Mouse (Mus musculus) ES-Bruce4 (cell line): ENCODE data around the gene Irf2bpl. TPM values are rescaled to one million over a fixed set of nuclear protein-coding genes. Genes with fewer than 3 reads are reported as not detected.

Source experiments
- H3K27ac ChIP-seq: 2 replicates; pipeline ENCODE4 v1.5.1; 2012; ENCODE audit warnings: low read length, inconsistent platforms; ENCODE audit not compliant: insufficient read depth
- H3K27me3 ChIP-seq: 2 replicates; pipeline ENCODE4 v1.6.1; 2012; ENCODE audit warnings: mild to moderate bottlenecking, low read length, inconsistent platforms; ENCODE audit not compliant: control insufficient read depth, poor library complexity, insufficient read depth, severe bottlenecking
- H3K36me3 ChIP-seq: 2 replicates; pipeline ENCODE4 v1.6.1; 2012; ENCODE audit warnings: inconsistent platforms, mild to moderate bottlenecking, low read length, moderate library complexity; ENCODE audit not compliant: control insufficient read depth, poor library complexity, insufficient read depth, severe bottlenecking
- H3K4me1 ChIP-seq: one replicate; pipeline ENCODE4 v1.8.1; 2011; ENCODE audit warnings: low read length; ENCODE audit not compliant: control insufficient read depth, insufficient read depth
- H3K4me3 ChIP-seq: 2 replicates; pipeline ENCODE4 v1.5.1; 2011; ENCODE audit warnings: low read depth, mild to moderate bottlenecking, low read length
- H3K9ac ChIP-seq: 2 replicates; pipeline ENCODE4 v1.6.1; 2012; ENCODE audit warnings: low read depth, mild to moderate bottlenecking, inconsistent platforms; ENCODE audit not compliant: poor library complexity, severe bottlenecking
- H3K9me3 ChIP-seq: replicated peaks from 2 replicates; pipeline ENCODE4 v1.6.1; 2012; ENCODE audit warnings: mild to moderate bottlenecking, low read length, inconsistent platforms; ENCODE audit not compliant: control insufficient read depth, poor library complexity, insufficient read depth, severe bottlenecking
- CTCF ChIP-seq: IDR thresholded peaks from one replicate; pipeline ENCODE4 v1.8.1; 2011; ENCODE audit warnings: low read depth, low read length
- EP300 ChIP-seq: IDR thresholded peaks from 2 replicates; pipeline ENCODE4 v1.6.1; 2011; ENCODE audit warnings: low read depth, low read length; ENCODE audit not compliant: insufficient read depth
- POLR2A ChIP-seq: IDR thresholded peaks from one replicate; pipeline ENCODE4 v1.8.1; 2011; ENCODE audit warnings: low read length; ENCODE audit not compliant: insufficient read depth
- polyA plus RNA-seq: library from polyadenylated mRNA; stranded (reverse); fragments of >200 nt; gene quantifications from 2 replicates; pipeline ENCODE4 v1.2.4, GENCODE M21; 2011; ENCODE audit warnings: low read depth; ENCODE audit not compliant: missing spikeins, insufficient read depth, insufficient read length

Irf2bpl gene
- polyA plus RNA-seq, 1 experiment, result 37.9 TPM

GRCm38 (mm10) chr12:86889103-86889644 is 4.6 kb upstream of the Irf2bpl start:
- Histone ChIP-seq H3K9ac (peak overlapping the region; percentile 43), H3K27me3 (no peaks in the 10 kb centered on the region), H3K36me3 (no peaks in the 10 kb centered on the region), H3K27ac (peak overlapping the region; percentile 99), H3K4me1 (peaks cover 8% of the 10 kb centered on the region), H3K4me3 (peak overlapping the region; percentile 25), H3K9me3 (no peaks in the 10 kb centered on the region)
- TF ChIP-seq CTCF, result no peak
- TF ChIP-seq POLR2A, result no peak
- TF ChIP-seq EP300, result no peak

- Histone ChIP-seq H3K9ac (peak overlapping the region; percentile 43), H3K27me3 (no peaks in the 10 kb centered on the region), H3K27ac (peak overlapping the region; percentile 99), H3K9me3 (no peaks in the 10 kb centered on the region), H3K36me3 (peaks cover 1% of the 10 kb centered on the region; the same call in 1 of the 2 replicates), H3K4me3 (peak overlapping the region; percentile 52), H3K4me1 (peaks cover 7% of the 10 kb centered on the region)
- TF ChIP-seq POLR2A (no peak), CTCF (peak; percentile 40), EP300 (0 out of 2 replicates have a peak, but pooled peaks have one; percentile 49)
Observed at GRCm38 (mm10) chr12:86888130-86889069, 3.8 kb upstream of the Irf2bpl start.

DNA sequence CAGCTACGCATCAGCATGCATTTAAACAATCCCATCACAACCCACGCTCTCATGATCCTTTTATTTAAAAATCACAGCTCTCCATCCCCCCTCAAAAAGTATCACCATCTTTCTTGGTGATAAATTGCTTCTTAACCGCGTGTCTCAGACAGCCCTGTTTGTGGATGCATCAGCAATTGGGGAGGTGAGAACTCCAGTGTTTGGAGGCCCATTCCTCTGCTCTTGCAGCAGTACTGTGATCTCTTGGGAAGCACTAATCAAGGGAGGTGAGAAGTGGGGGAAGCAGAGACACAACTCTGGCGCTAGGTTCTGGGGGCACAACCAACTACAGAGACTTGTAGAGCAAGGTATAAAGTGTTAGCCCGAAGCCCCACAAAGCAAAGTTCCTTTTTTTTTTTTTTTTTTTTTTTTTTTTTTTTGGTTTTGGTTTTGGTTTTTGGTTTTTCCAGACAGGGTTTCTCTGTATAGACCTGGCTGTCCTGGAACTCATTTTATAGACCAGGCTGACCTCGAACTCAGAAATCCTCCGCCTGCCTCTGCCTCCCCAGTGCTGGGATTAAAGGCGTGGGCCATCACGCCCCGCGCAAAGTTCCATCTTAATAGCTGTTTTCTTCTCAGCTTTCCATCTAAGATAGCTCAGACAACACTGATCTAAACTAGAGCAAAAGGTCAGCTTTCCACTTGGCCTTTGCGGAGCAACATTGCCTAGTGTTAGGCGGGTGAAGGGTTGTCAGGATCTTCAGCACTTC is 3.0 kb upstream of the Irf2bpl start:
- peaks cover 7% of the 10 kb centered on the region for H3K4me1 ChIP-seq
- peak overlapping the region; percentile 52 for H3K4me3 ChIP-seq

DNA sequence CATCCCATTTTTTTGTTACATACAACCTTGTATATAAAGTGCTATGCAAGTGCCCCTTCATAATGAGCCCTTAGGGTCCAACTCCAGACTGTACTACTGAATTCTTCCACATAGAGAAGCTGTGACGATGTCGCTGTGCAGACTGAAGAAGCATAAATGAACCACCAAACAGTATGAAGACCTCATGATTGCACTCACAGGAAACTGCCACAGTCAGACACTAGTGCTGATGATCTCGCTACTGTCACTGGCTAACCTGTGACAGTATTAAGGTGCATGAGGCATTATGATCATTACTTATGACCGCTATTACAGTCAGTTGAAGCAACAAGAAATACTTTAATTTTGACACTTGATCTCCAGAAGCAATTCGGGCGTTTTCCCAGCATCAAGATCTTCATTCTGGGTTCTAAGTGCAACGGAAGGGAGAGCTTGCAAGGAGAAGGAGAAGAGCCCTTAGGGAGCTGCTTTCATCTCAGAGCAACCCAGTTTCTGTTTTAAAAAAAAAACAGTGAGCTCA is 1.9 kb upstream of the Irf2bpl start:
- Histone ChIP-seq H3K27me3 (no peaks in the 10 kb centered on the region), H3K4me1 (peaks cover 7% of the 10 kb centered on the region), H3K27ac (no peak overlapping the region), H3K9me3 (no peaks in the 10 kb centered on the region), H3K36me3 (peaks cover 15% of the 10 kb centered on the region), H3K9ac (no peak overlapping the region), H3K4me3 (no peak overlapping the region)
- TF ChIP-seq POLR2A (no peak), EP300 (no peak), CTCF (no peak)

More for the DNA sequence above, 3.0 kb upstream of the Irf2bpl start:
- H3K27me3 ChIP-seq, result no peaks in the 10 kb centered on the region
- peak overlapping the region; percentile 43 for H3K9ac ChIP-seq
- H3K27ac ChIP-seq, result peak overlapping the region; percentile 99
- no peak for TF ChIP-seq CTCF
- TF ChIP-seq POLR2A, result no peak
- TF ChIP-seq EP300, result no peak
- peaks cover 5% of the 10 kb centered on the region for H3K36me3 ChIP-seq
- no peaks in the 10 kb centered on the region for H3K9me3 ChIP-seq

DNA sequence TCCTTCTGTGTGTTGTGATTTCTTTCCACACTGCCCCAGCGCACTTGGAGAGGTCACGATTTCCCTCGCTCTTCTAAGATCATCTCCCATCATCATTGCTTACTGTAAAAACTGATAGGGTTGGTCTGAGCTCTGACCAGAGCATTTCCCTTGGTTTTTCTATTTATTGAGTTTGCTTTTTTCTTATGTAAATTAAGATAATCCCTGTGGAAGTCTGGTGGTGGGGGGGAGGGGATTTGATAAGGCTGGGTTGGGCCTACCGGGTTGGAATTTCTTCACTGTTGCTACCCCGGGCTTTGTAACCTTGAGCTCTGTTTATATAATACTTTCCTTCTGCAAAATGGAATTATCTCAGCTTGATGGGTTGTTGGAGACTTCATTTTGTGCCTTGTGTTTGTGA is 1.1 kb upstream of the Irf2bpl start:
- no peaks in the 10 kb centered on the region for H3K27me3 ChIP-seq
- peak overlapping the region; percentile 44; the same call in 1 of the 2 replicates for H3K4me3 ChIP-seq

More for the DNA sequence above, 1.1 kb upstream of the Irf2bpl start:
- Histone ChIP-seq H3K9me3 (no peaks in the 10 kb centered on the region), H3K27ac (peak overlapping the region; percentile 86), H3K9ac (peak overlapping the region; percentile 66; the same call in 1 of the 2 replicates), H3K36me3 (peaks cover 15% of the 10 kb centered on the region), H3K4me1 (peaks cover 4% of the 10 kb centered on the region)
- TF ChIP-seq EP300, result no peak
- TF ChIP-seq POLR2A, result no peak
- TF ChIP-seq CTCF, result no peak
